Mouse (Mus musculus) retina, adult 2 months (tissue): Measurements from ENCODE around the gene Tldc1.

ENCODE experiments used
- DNase-seq: peaks from one replicate; pipeline ENCODE4 v3.0.0-alpha.2; 2012; ENCODE audit warnings: low read depth, low spot score

Gene Tldc1

GRCm38 (mm10) chr8:119776668-119777245 is 1.5 kb downstream of the Tldc1 start:
- no peak for DNase-seq

- no peak for DNase-seq
Measured at GRCm38 (mm10) chr8:119765761-119766444, 12.3 kb downstream of the Tldc1 start.

GRCm38 (mm10) chr8:119765311-119765710 is 12.9 kb downstream of the Tldc1 start:
- no peak for DNase-seq

- no peak for DNase-seq
Measured at GRCm38 (mm10) chr8:119762226-119763220, 15.7 kb downstream of the Tldc1 start.

- DNase-seq, result no peak
Measured at GRCm38 (mm10) chr8:119761692-119762091, 16.5 kb downstream of the Tldc1 start.

GRCm38 (mm10) chr8:119756538-119756937 is 21.7 kb downstream of the Tldc1 start:
- no peak for DNase-seq

GRCm38 (mm10) chr8:119756147-119756461 is 22.1 kb downstream of the Tldc1 start:
- DNase-seq, result no peak

- no peak for DNase-seq
Measured at GRCm38 (mm10) chr8:119755238-119756146, 22.7 kb downstream of the Tldc1 start.

- no peak for DNase-seq
Measured at GRCm38 (mm10) chr8:119744604-119745003, 33.6 kb downstream of the Tldc1 start.

GRCm38 (mm10) chr8:119743291-119744026 is 34.8 kb downstream of the Tldc1 start:
- DNase-seq, result no peak

- no peak for DNase-seq
Measured at GRCm38 (mm10) chr8:119742409-119742808, 35.8 kb downstream of the Tldc1 start.

- no peak for DNase-seq
Measured at GRCm38 (mm10) chr8:119740634-119741033, 37.6 kb downstream of the Tldc1 start.

GRCm38 (mm10) chr8:119738129-119738907 is 39.9 kb downstream of the Tldc1 start:
- no peak for DNase-seq

- DNase-seq, result no peak
Measured at GRCm38 (mm10) chr8:119737093-119737900, 40.9 kb downstream of the Tldc1 start.

- DNase-seq, result no peak
Measured at GRCm38 (mm10) chr8:119736348-119736917, 41.8 kb downstream of the Tldc1 start.

- DNase-seq, result no peak
Measured at GRCm38 (mm10) chr8:119732072-119732471, 46.1 kb downstream of the Tldc1 start.

- no peak for DNase-seq
Measured at GRCm38 (mm10) chr8:119728351-119728895, 49.8 kb downstream of the Tldc1 start.

- DNase-seq, result no peak
Measured at GRCm38 (mm10) chr8:119727093-119727492, 51.1 kb downstream of the Tldc1 start.
